15 mouse cellular contexts compared by ENCODE assay signal in genomic region chr5:121336009-121336408, GRCm38 (mm10). TPM values are rescaled to one million over a fixed set of nuclear protein-coding genes. Genes with fewer than 3 reads are reported as not detected.
DNase-seq lines count a peak whose midpoint lies in the region; ATAC-seq and TF ChIP-seq lines count a peak whose summit lies in the region.
"Had no signal": no experiment of that assay in that cellular context is flagged by ENCODE, and none has a peak within 500 bp of the region (broad histone marks: within the 10 kb centered on the region; RNA-seq: fewer than 3 reads in every experiment).

No protein-coding gene starts in this region.

- no peaks in the 10 kb centered on the region for H3K4me1 ChIP-seq in hindbrain, postnatal 0 days (ENCODE audit: insufficient read depth, low read length)
- no peaks in the 10 kb centered on the region for H3K4me1 ChIP-seq in hindbrain, embryonic 14.5 days (replicated peaks; ENCODE audit: control insufficient read depth, insufficient read depth, low read length)
- H3K4me1 ChIP-seq: hindbrain, embryonic 13.5 days; midbrain, embryonic 13.5 days; neural tube, embryonic 12.5 days had no signal

- ATAC-seq in hindbrain, postnatal 0 days, result no peak
- ATAC-seq in hindbrain, embryonic 14.5 days (ENCODE audit: low FRiP score), result no peak
- ATAC-seq in Patski, result no peak
- ATAC-seq: forebrain, postnatal 0 days; midbrain, embryonic 13.5 days had no signal

- H3K4me2 ChIP-seq in hindbrain, postnatal 0 days (ENCODE audit: low read depth, low read length), result no peak overlapping the region
- H3K4me2 ChIP-seq in hindbrain, embryonic 14.5 days (replicated peaks), result no peak overlapping the region
- H3K4me2 ChIP-seq: hindbrain, embryonic 13.5 days; limb, embryonic 13.5 days; midbrain, embryonic 13.5 days; neural tube, embryonic 12.5 days had no signal

- H3K79me2 ChIP-seq in C2C12 (ENCODE audit: control insufficient read depth, insufficient read depth), result no peaks in the 10 kb centered on the region

- CTCF ChIA-PET in Patski (lab: Charles Lee), result interaction anchor here (1.8 kb wide), 1 partner anchor 19 kb away, joined by 3 read pairs; no protein-coding TSS in a partner anchor

- no peaks in the 10 kb centered on the region for H3K27me3 ChIP-seq in hindbrain, postnatal 0 days (ENCODE audit: insufficient read depth, low read length)
- no peaks in the 10 kb centered on the region for H3K27me3 ChIP-seq in hindbrain, embryonic 14.5 days (ENCODE audit: control insufficient read depth, insufficient read depth, low read length)
- no peaks in the 10 kb centered on the region for H3K27me3 ChIP-seq in C2C12 (ENCODE audit: control insufficient read depth, insufficient read depth, insufficient read length)
- H3K27me3 ChIP-seq in Patski, result no peaks in the 10 kb centered on the region
- H3K27me3 ChIP-seq: hindbrain, embryonic 13.5 days; limb, embryonic 13.5 days; midbrain, embryonic 13.5 days; neural tube, embryonic 12.5 days had no signal

- no peak overlapping the region for H3K4me3 ChIP-seq in hindbrain, postnatal 0 days (ENCODE audit: low read length)
- H3K4me3 ChIP-seq in hindbrain, embryonic 14.5 days (replicated peaks; ENCODE audit: low read length), result no peak overlapping the region
- H3K4me3 ChIP-seq in C2C12 (ENCODE audit: insufficient read depth, poor library complexity, severe bottlenecking), result no peak overlapping the region
- H3K4me3 ChIP-seq: hindbrain, embryonic 13.5 days; left cerebral cortex, adult 2 months; limb, embryonic 13.5 days; midbrain, embryonic 13.5 days; neural tube, embryonic 12.5 days had no signal

- peak; percentile 11 for DNase-seq in hindbrain, postnatal 0 days (ENCODE audit: low spot score)
- DNase-seq in hindbrain, embryonic 14.5 days (ENCODE audit: low spot score), result no peak
- DNase-seq in Patski (ENCODE audit: low read depth, low spot score), result peak; percentile 34
- peak; percentile 55 to 59 for DNase-seq in cerebellum, postnatal 36 days
- DNase-seq in left cerebral cortex, adult 8-10 months (ENCODE audit: low spot score in 2 of 2), result no peak
- DNase-seq in neural tube, embryonic 10.5 days (ENCODE audit: extremely low spot score, low spot score), result no peak
- DNase-seq: forebrain, postnatal 0 days; lung, adult 18-20 months; lung, postnatal 4 days had no signal

- peaks cover 92% of the 10 kb centered on the region for H3K36me3 ChIP-seq in hindbrain, postnatal 0 days (ENCODE audit: insufficient read depth, low read length)
- H3K36me3 ChIP-seq in hindbrain, embryonic 14.5 days (replicated peaks; ENCODE audit: control insufficient read depth, insufficient read depth), result peaks cover 99% of the 10 kb centered on the region
- peaks cover 20% of the 10 kb centered on the region for H3K36me3 ChIP-seq in C2C12 (ENCODE audit: control insufficient read depth, insufficient read depth)

- in situ Hi-C loops in Patski (cut with MboI; ENCODE audit: low pct_unique_long_range_greater_than_20kb), result no loop called here

- 55% methylated on average over 3 of the region's 3 CpGs for WGBS in hindbrain, postnatal 0 days
- 70% methylated on average over 3 of the region's 3 CpGs for WGBS in hindbrain, embryonic 14.5 days

- no peak overlapping the region for H3ac ChIP-seq in C2C12 (ENCODE audit: control insufficient read depth, insufficient read length, low read depth)

- no peaks in the 10 kb centered on the region for H3K79me3 ChIP-seq in C2C12 (ENCODE audit: low read depth)

- no peak overlapping the region for H3K27ac ChIP-seq in hindbrain, postnatal 0 days
- no peak overlapping the region for H3K27ac ChIP-seq in hindbrain, embryonic 14.5 days
- H3K27ac ChIP-seq: hindbrain, embryonic 13.5 days; limb, embryonic 13.5 days; midbrain, embryonic 13.5 days; neural tube, embryonic 12.5 days had no signal

- POLR2A ChIA-PET in Patski (lab: Charles Lee), result no interaction called here

- TF ChIP-seq CTCF in hindbrain, postnatal 0 days (IDR thresholded peaks at IDR 0.05; ENCODE audit: low read depth), result no peak
- TF ChIP-seq CTCF in C2C12 (IDR thresholded peaks at IDR 0.05; ENCODE audit: control insufficient read depth, insufficient read depth, insufficient read length), result no peak
- no peak for TF ChIP-seq CTCF in Patski (IDR thresholded peaks at IDR 0.05)

- no peak overlapping the region for H3K9ac ChIP-seq in hindbrain, postnatal 0 days (replicated peaks; ENCODE audit: low read length)
- no peak overlapping the region for H3K9ac ChIP-seq in hindbrain, embryonic 14.5 days
- H3K9ac ChIP-seq: forebrain, postnatal 0 days; hindbrain, embryonic 13.5 days; limb, embryonic 13.5 days; midbrain, embryonic 13.5 days; neural tube, embryonic 12.5 days had no signal

- H3K9me3 ChIP-seq in hindbrain, postnatal 0 days (ENCODE audit: low read length), result no peaks in the 10 kb centered on the region
- no peaks in the 10 kb centered on the region for H3K9me3 ChIP-seq in hindbrain, embryonic 14.5 days (ENCODE audit: control insufficient read depth, low read length)
- H3K9me3 ChIP-seq: hindbrain, embryonic 13.5 days; limb, embryonic 13.5 days; midbrain, embryonic 13.5 days; neural tube, embryonic 12.5 days had no signal

TF ChIP-seq in C2C12, 6 proteins besides CTCF, POLR2A, EP300 and RAD21:
- TF ChIP-seq MYOD1 (IDR thresholded peaks at IDR 0.05; ENCODE audit: control insufficient read depth, insufficient read length, low read depth), result peak; percentile 30
- no peak for TF ChIP-seq CEBPB (IDR thresholded peaks at IDR 0.05; ENCODE audit: low read depth)

RNA-seq across cellular contexts. Expression of gene Trafd1, which starts 49.4 kb away (rescaled TPM):
- 81.9 and 94.4 TPM in 2 replicates for total RNA-seq in hindbrain, postnatal 0 days (2014; rRNA removed)
- polyA plus RNA-seq in hindbrain, postnatal 0 days (2015; fragmentation: Nextera tagmentation; extraction: Ambion mirVana), result 107 and 108 TPM in 2 replicates
- 118 and 120 TPM in 2 replicates for polyA plus RNA-seq in hindbrain, embryonic 14.5 days (2014; fragmentation: Nextera tagmentation; extraction: Ambion mirVana)
- 19.2 TPM for polyA plus RNA-seq in C2C12 (2012; fragmentation: generic; extraction: Trizol)
- 37.5 TPM for polyA plus RNA-seq in Patski (2021)
- 10 to 100 TPM; 72.9 to 87.1 (median 73.8) TPM for total RNA-seq in left cerebral cortex, adult 8-10 months (2022)

Comparison
In these comparisons a context has a peak if more than half of its experiments do, and no peak if none do; other contexts are left out.
1. DNase-seq: peak in hindbrain, postnatal 0 days (single experiment), Patski (single experiment) and cerebellum, postnatal 36 days (2 of 2); none in hindbrain, embryonic 14.5 days (single experiment), left cerebral cortex, adult 8-10 months (0 of 2) and neural tube, embryonic 10.5 days (single experiment).